Comparison of ENCODE assay signal across 9 mouse cellular contexts in genomic region chr12:78226519-78226875, GRCm38 (mm10). TPM values are rescaled to one million over a fixed set of nuclear protein-coding genes. Genes with fewer than 3 reads are reported as not detected.
DNase-seq lines count a peak whose midpoint lies in the region; ATAC-seq and TF ChIP-seq lines count a peak whose summit lies in the region.
"Had no signal": no experiment of that assay in that cellular context is flagged by ENCODE, and none has a peak within 500 bp of the region (broad histone marks: within the 10 kb centered on the region; RNA-seq: fewer than 3 reads in every experiment).

No protein-coding gene starts in this region.

- peaks cover 6% of the 10 kb centered on the region for H3K27me3 ChIP-seq in erythroblast, embryonic 14.5 days (ENCODE audit: control insufficient read depth)
- no peaks in the 10 kb centered on the region for H3K27me3 ChIP-seq in heart, embryonic 14.5 days (ENCODE audit: control insufficient read depth, insufficient read depth, low read length)
- H3K27me3 ChIP-seq in liver, embryonic 14.5 days (ENCODE audit: control insufficient read depth, insufficient read depth, low read length) = no peaks in the 10 kb centered on the region
- no peaks in the 10 kb centered on the region for H3K27me3 ChIP-seq in neural tube, embryonic 13.5 days

- H3K4me3 ChIP-seq in ES-E14 (ENCODE audit: insufficient read depth in 1 of 2, low read depth in 1 of 2, low read length in 2 of 2, poor library complexity in 1 of 2, severe bottlenecking in 1 of 2) = peak overlapping the region; percentile 86 to 99
- H3K4me3 ChIP-seq in bone marrow, adult 2 months (replicated peaks; ENCODE audit: control insufficient read depth, low read depth, low read length) = peak overlapping the region; percentile 95
- H3K4me3 ChIP-seq in erythroblast, embryonic 14.5 days (replicated peaks) = peak overlapping the region; percentile 87
- H3K4me3 ChIP-seq in heart, embryonic 14.5 days (ENCODE audit: control insufficient read depth in 1 of 2, insufficient read depth in 1 of 2, low read depth in 1 of 2, low read length in 2 of 2) = peak overlapping the region; percentile 84 to 93
- H3K4me3 ChIP-seq in liver, embryonic 14.5 days (ENCODE audit: insufficient read depth in 1 of 2, low read depth in 2 of 2, low read length in 2 of 2) = peak overlapping the region; percentile 85 to 94
- peak overlapping the region; percentile 98 for H3K4me3 ChIP-seq in neural tube, embryonic 13.5 days

- peak; percentile 92 for ATAC-seq in heart, embryonic 14.5 days (ENCODE audit: insufficient number of reproducible peaks, insufficient read depth, low FRiP score, low read depth)
- peak; percentile 75 for ATAC-seq in liver, embryonic 14.5 days (ENCODE audit: insufficient read depth)
- peak; percentile 94 for ATAC-seq in neural tube, embryonic 13.5 days (ENCODE audit: low read depth)

- TF ChIP-seq CTCF in bone marrow, adult 2 months (IDR thresholded peaks at IDR 0.05; ENCODE audit: control insufficient read depth, insufficient read depth, low read length) = no peak
- TF ChIP-seq CTCF in liver, embryonic 14.5 days (IDR thresholded peaks at IDR 0.05; ENCODE audit: low read depth) = no peak

- in situ Hi-C loops in ES-E14 (cut with MboI; ENCODE audit: low sequenced_read_pairs in 2 of 2, unreplicated experiment in 2 of 2) = no loop called here

- H3K4me2 ChIP-seq in heart, embryonic 14.5 days (ENCODE audit: low read length) = peak overlapping the region; percentile 72
- H3K4me2 ChIP-seq in liver, embryonic 14.5 days (ENCODE audit: low read depth) = peak overlapping the region; percentile 72
- H3K4me2 ChIP-seq in neural tube, embryonic 13.5 days = peak overlapping the region; percentile 75

- H3K4me1 ChIP-seq in ES-E14 (ENCODE audit: control insufficient read depth in 2 of 2, insufficient read depth in 2 of 2, low read length in 2 of 2, poor library complexity in 1 of 2) = peaks cover 0 to 6% of the 10 kb centered on the region in 2 experiments; a peak in 1 of 4 replicates
- H3K4me1 ChIP-seq in bone marrow, adult 2 months (ENCODE audit: control insufficient read depth, insufficient read depth, low read length) = no peaks in the 10 kb centered on the region
- peaks cover 32% of the 10 kb centered on the region for H3K4me1 ChIP-seq in erythroblast, embryonic 14.5 days (ENCODE audit: control insufficient read depth)
- H3K4me1 ChIP-seq in heart, embryonic 14.5 days (ENCODE audit: control insufficient read depth in 2 of 2, insufficient read depth in 2 of 2, low read length in 2 of 2) = peaks cover 0 to 5% of the 10 kb centered on the region in 2 experiments; a peak in 2 of 4 replicates
- peaks cover 2 to 3% of the 10 kb centered on the region in 2 experiments; a peak in 1 of 4 replicates for H3K4me1 ChIP-seq in liver, embryonic 14.5 days (replicated peaks; ENCODE audit: control insufficient read depth in 2 of 2, insufficient read depth in 2 of 2, low read length in 1 of 2)
- peaks cover 22% of the 10 kb centered on the region for H3K4me1 ChIP-seq in neural tube, embryonic 13.5 days (replicated peaks)

- H3K36me3 ChIP-seq in ES-E14 (ENCODE audit: control insufficient read depth, insufficient read depth, low read length, poor library complexity, severe bottlenecking) = no peaks in the 10 kb centered on the region
- H3K36me3 ChIP-seq in erythroblast, embryonic 14.5 days (ENCODE audit: control insufficient read depth) = no peaks in the 10 kb centered on the region
- no peaks in the 10 kb centered on the region for H3K36me3 ChIP-seq in heart, embryonic 14.5 days (ENCODE audit: control insufficient read depth, insufficient read depth, low read length)
- no peaks in the 10 kb centered on the region for H3K36me3 ChIP-seq in liver, embryonic 14.5 days (replicated peaks; ENCODE audit: control insufficient read depth, insufficient read depth, low read depth)
- H3K36me3 ChIP-seq in neural tube, embryonic 13.5 days = no peaks in the 10 kb centered on the region

- TF ChIP-seq POLR2A in bone marrow, adult 2 months (IDR thresholded peaks at IDR 0.05; ENCODE audit: borderline replicate concordance, control insufficient read depth, low read depth, low read length) = no peak

- H3K9me3 ChIP-seq in ES-E14 (ENCODE audit: control insufficient read depth, insufficient read depth, low read depth, low read length) = no peaks in the 10 kb centered on the region
- no peaks in the 10 kb centered on the region for H3K9me3 ChIP-seq in erythroblast, embryonic 14.5 days (ENCODE audit: control insufficient read depth, low read length)
- no peaks in the 10 kb centered on the region for H3K9me3 ChIP-seq in heart, embryonic 14.5 days (ENCODE audit: control insufficient read depth, low read length)
- H3K9me3 ChIP-seq in liver, embryonic 14.5 days (ENCODE audit: control insufficient read depth, low read length) = no peaks in the 10 kb centered on the region
- H3K9me3 ChIP-seq in neural tube, embryonic 13.5 days = no peaks in the 10 kb centered on the region

- peak overlapping the region; percentile 90 for H3K9ac ChIP-seq in ES-E14 (ENCODE audit: insufficient read depth, low read depth, low read length, poor library complexity, severe bottlenecking)
- H3K9ac ChIP-seq in heart, embryonic 14.5 days (ENCODE audit: low read length) = peak overlapping the region; percentile 91
- peak overlapping the region; percentile 74 for H3K9ac ChIP-seq in liver, embryonic 14.5 days (replicated peaks)
- peak overlapping the region; percentile 97 for H3K9ac ChIP-seq in neural tube, embryonic 13.5 days

- peak overlapping the region; percentile 72 for H3K27ac ChIP-seq in ES-E14 (ENCODE audit: insufficient read depth, low read depth, low read length, poor library complexity, severe bottlenecking)
- peak overlapping the region; percentile 73 for H3K27ac ChIP-seq in bone marrow, adult 2 months (ENCODE audit: control insufficient read depth, insufficient read depth, low read depth, low read length, poor library complexity)
- H3K27ac ChIP-seq in heart, embryonic 14.5 days (replicated peaks in 1 of 2; ENCODE audit: control insufficient read depth in 1 of 2, insufficient read depth in 1 of 2, low read depth in 2 of 2, low read length in 2 of 2) = peak overlapping the region; percentile 98 to 99
- peak overlapping the region; percentile 46 for H3K27ac ChIP-seq in liver, embryonic 14.5 days
- H3K27ac ChIP-seq in neural tube, embryonic 13.5 days (replicated peaks) = peak overlapping the region; percentile 97

- under 1% methylated on average over 48 of the region's 48 CpGs for WGBS in bone marrow, adult 2 months
- 1% methylated on average over 46 of the region's 48 CpGs for WGBS in heart, embryonic 14.5 days
- WGBS in liver, embryonic 14.5 days (ENCODE audit: insufficient replicate concordance) = under 1% methylated on average over 38 of the region's 48 CpGs
- under 1% methylated on average over 48 of the region's 48 CpGs for WGBS in neural tube, embryonic 13.5 days

- peak; percentile 70 for DNase-seq in ES-E14 (ENCODE audit: low read depth, low spot score)
- DNase-seq in kidney, postnatal 25 days = peak; percentile 80 to 94
- DNase-seq in liver, embryonic 14.5 days (ENCODE audit: low read depth in 3 of 3, low spot score in 3 of 3) = peak; percentile 46 to 56 (median 54)
- DNase-seq in B cell, adult 2 months = no peak

- no peak for TF ChIP-seq EP300 in liver, embryonic 14.5 days (IDR thresholded peaks at IDR 0.05; ENCODE audit: low read depth)

TF ChIP-seq in ES-E14, 5 proteins besides CTCF, POLR2A, EP300 and RAD21:
- TF ChIP-seq MAFK (IDR thresholded peaks at IDR 0.05; ENCODE audit: insufficient read depth, low read depth, low read length) = no peak
- TF ChIP-seq HCFC1 (IDR thresholded peaks at IDR 0.05; ENCODE audit: borderline replicate concordance, insufficient read depth, low read length) = peak; percentile 52; the same call in 1 of the 2 replicates

RNA-seq across cellular contexts. Expression of gene Gphn, which starts 0.3 kb away (rescaled TPM):
- 6.2 and 7.3 TPM in 2 replicates for total RNA-seq in ES-E14 (2012; rRNA removed)
- polyA plus RNA-seq in bone marrow, adult 2 months (2011; ENCODE audit: insufficient read depth, insufficient read length, low replicate concordance, missing spikeins) = 3.2 and 3.7 TPM in 2 replicates
- 0.23 and 0.48 TPM in 2 replicates for polyA plus RNA-seq in erythroblast, embryonic 14.5 days (2012)
- 15.6 and 17.1 TPM in 2 replicates for polyA plus RNA-seq in heart, embryonic 14.5 days (2014; fragmentation: Nextera tagmentation; extraction: Ambion mirVana)
- 3.2 and 4.7 TPM in 2 replicates for polyA plus RNA-seq in liver, embryonic 14.5 days (2012; rRNA removed)
- polyA plus RNA-seq in liver, embryonic 14.5 days (2014; fragmentation: Nextera tagmentation; extraction: Ambion mirVana) = 4.7 and 5.8 TPM in 2 replicates
- polyA plus RNA-seq in neural tube, embryonic 13.5 days (2015; fragmentation: Nextera tagmentation; extraction: Ambion mirVana) = 37.8 and 44.5 TPM in 2 replicates

RNA-seq across cellular contexts. Expression of gene Gm6657, which starts 32.5 kb away (rescaled TPM):
- total RNA-seq in ES-E14 (2012; rRNA removed) = not detected in 2 replicates
- polyA plus RNA-seq in bone marrow, adult 2 months (2011; ENCODE audit: insufficient read depth, insufficient read length, low replicate concordance, missing spikeins) = not detected in 2 replicates
- not detected in 2 replicates for polyA plus RNA-seq in erythroblast, embryonic 14.5 days (2012)
- not detected in 2 replicates for polyA plus RNA-seq in heart, embryonic 14.5 days (2014; fragmentation: Nextera tagmentation; extraction: Ambion mirVana)
- polyA plus RNA-seq in liver, embryonic 14.5 days (2012; rRNA removed) = not detected in 2 replicates
- not detected in 2 replicates for polyA plus RNA-seq in liver, embryonic 14.5 days (2014; fragmentation: Nextera tagmentation; extraction: Ambion mirVana)
- not detected in 2 replicates for polyA plus RNA-seq in neural tube, embryonic 13.5 days (2015; fragmentation: Nextera tagmentation; extraction: Ambion mirVana)
- polyA plus RNA-seq: large intestine, adult 2 months had no signal

Comparison
In these comparisons a context has a peak if more than half of its experiments do, and no peak if none do; other contexts are left out.
1. DNase-seq: peak in ES-E14 (single experiment), kidney, postnatal 25 days (2 of 2) and liver, embryonic 14.5 days (3 of 3); none in B cell, adult 2 months (0 of 2).
2. H3K27ac ChIP-seq: peak in every context shown above with its lines; median percentile 98 in heart, embryonic 14.5 days; 97 in neural tube, embryonic 13.5 days; 73 in bone marrow, adult 2 months; 72 in ES-E14; 46 in liver, embryonic 14.5 days.
3. Peak in every context shown above with its lines, with median percentiles within 50 percentile points of each other: H3K4me3 ChIP-seq, H3K9ac ChIP-seq, ATAC-seq and H3K4me2 ChIP-seq.